Mouse (Mus musculus): ENCODE data around the gene Glod5.
A peak's percentile ranks its signal among the peaks of the same experiment; 100 is the strongest.

Glod5 gene

DNA sequence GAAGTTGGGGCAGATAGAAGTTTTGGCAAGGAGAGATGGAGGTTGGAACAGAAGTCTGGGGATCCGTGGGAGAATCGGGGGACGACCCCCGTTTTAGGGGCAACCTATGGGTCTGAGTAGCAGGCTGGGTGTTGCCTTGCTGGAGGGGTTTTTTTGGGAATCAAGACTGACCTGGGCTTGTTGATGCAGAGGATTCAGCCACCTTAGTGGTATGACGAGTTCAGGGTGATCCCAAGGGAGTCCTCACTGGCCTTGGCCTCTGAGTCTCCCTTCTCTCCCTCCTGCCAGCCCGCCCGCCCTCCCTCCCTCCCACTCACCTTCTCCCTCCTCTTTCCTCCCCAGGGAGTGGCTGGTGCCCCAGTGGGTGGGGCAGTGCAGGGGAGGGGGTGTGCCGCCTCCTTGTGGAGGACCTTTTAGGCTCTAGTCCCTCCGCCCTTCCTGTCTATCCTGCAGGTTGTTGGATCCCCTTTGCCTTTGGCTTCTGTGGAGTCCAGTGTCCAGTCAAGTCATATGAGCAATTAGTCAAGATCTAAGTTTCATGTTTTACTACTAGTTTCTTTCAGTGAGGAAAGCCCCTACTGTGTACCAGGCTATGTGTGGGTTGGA, 50.6 kb downstream of the Glod5 start:
- no peak for DNase-seq

- no peak for DNase-seq
Observed at GRCm38 (mm10) chrX:7966161-7966560, 52.1 kb downstream of the Glod5 start.

GRCm38 (mm10) chrX:7963829-7964626, 54.3 kb downstream of the Glod5 start:
- peak in 1 of 2 experiments; percentile 10 for DNase-seq

- no peak for DNase-seq
Observed at GRCm38 (mm10) chrX:7958868-7959267, 59.4 kb downstream of the Glod5 start.

Data from thymus, adult 18-20 months (tissue).